Mouse (Mus musculus): ENCODE data around the gene Inka1.

Inka1 gene

GRCm38 (mm10) chr9:107957141-107957540, 28.5 kb downstream of the Inka1 start:
- DNase-seq (ENCODE audit: low spot score in 2 of 2): no peak

GRCm38 (mm10) chr9:107955613-107956289, 29.9 kb downstream of the Inka1 start:
- no peak for DNase-seq (ENCODE audit: low spot score in 2 of 2)

GRCm38 (mm10) chr9:107950460-107951355, 35.0 kb downstream of the Inka1 start:
- DNase-seq (ENCODE audit: low spot score in 2 of 2): peak; percentile 78 to 80

GRCm38 (mm10) chr9:107949922-107950235, 35.8 kb downstream of the Inka1 start, which contains the start of gene Traip:
TSS of gene Traip (plus strand) at chr9:107950136.
- no peak for DNase-seq (ENCODE audit: low spot score in 2 of 2)

GRCm38 (mm10) chr9:107949184-107949921, 36.3 kb downstream of the Inka1 start:
- no peak for DNase-seq (ENCODE audit: low spot score in 2 of 2)

GRCm38 (mm10) chr9:107947241-107948194, 38.2 kb downstream of the Inka1 start:
- no peak for DNase-seq (ENCODE audit: low spot score in 2 of 2)

- no peak for DNase-seq (ENCODE audit: low spot score in 2 of 2)
Observed at GRCm38 (mm10) chr9:107936831-107937230, 48.8 kb downstream of the Inka1 start.

GRCm38 (mm10) chr9:107936215-107936822, 49.4 kb downstream of the Inka1 start:
- DNase-seq (ENCODE audit: low spot score in 2 of 2): no peak

- DNase-seq (ENCODE audit: low spot score in 2 of 2): peak in 1 of 2 experiments; percentile 13
Observed at GRCm38 (mm10) chr9:107935790-107936214, 49.9 kb downstream of the Inka1 start.

GRCm38 (mm10) chr9:107935374-107935773, 50.3 kb downstream of the Inka1 start, which contains the start of gene Camkv:
TSS of gene Camkv (plus strand) at chr9:107935674.
- DNase-seq (ENCODE audit: low spot score in 2 of 2): no peak
